Mouse (Mus musculus) fibroblast of lung, adult 2 months (primary cell): ENCODE results near the gene Ttc16.

ENCODE experiments used
- DNase-seq: peaks from one replicate; pipeline ENCODE4 v3.0.0-alpha.2; 2011; ENCODE audit warnings: low read depth

Gene Ttc16

DNA sequence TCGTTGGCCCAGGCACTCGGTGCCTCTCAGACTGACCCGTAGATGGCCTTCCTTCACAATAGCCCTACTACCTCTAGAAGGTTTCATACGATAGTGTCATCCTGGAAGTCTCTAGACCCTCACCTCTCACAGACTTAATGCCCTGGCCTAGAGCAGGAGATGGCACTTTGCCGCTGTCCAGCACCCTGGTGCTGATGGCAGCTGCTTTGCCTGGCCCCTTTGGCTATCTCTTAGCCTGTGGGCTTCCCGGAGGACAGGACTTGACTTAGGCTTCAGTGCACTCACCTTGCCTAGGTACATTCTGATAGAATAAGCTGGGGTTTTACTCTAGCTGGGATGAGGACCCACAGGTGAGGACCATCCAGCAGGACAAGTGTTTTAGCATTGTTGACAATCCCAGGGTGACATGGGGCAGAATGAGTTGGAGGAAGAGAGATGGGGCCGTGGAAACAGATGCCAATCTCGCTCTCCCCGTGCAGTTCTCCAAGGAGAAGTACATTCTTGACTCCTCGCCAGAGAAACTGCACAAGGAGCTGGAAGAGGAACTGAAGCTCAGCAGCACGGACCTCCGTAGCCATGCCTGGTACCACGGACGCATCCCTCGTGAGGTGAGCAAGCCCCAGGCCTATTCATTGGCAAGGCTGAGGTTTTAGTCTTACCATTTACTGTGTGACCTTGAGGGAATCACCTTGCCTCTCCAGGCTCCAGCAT lies 31.0 kb downstream of the Ttc16 start:
- no peak for DNase-seq

DNA sequence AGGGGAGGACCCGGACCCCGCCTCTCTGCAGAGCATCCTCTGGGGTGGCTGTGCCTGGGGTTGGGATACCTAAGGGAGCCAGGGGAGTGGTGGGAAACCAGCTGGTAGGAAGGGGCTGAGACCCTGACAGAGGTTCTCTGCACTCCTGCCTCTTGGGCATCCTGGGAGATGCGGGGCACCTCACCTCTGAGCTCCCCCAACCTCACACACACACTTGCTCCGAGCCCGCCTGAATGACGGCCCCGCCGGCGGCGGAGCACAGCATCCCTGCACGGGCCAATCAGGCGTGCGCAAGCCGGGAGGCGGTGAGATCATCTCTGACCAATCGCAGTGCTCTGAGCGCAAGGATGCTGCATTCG lies 33.3 kb downstream of the Ttc16 start:
- no peak for DNase-seq

DNA sequence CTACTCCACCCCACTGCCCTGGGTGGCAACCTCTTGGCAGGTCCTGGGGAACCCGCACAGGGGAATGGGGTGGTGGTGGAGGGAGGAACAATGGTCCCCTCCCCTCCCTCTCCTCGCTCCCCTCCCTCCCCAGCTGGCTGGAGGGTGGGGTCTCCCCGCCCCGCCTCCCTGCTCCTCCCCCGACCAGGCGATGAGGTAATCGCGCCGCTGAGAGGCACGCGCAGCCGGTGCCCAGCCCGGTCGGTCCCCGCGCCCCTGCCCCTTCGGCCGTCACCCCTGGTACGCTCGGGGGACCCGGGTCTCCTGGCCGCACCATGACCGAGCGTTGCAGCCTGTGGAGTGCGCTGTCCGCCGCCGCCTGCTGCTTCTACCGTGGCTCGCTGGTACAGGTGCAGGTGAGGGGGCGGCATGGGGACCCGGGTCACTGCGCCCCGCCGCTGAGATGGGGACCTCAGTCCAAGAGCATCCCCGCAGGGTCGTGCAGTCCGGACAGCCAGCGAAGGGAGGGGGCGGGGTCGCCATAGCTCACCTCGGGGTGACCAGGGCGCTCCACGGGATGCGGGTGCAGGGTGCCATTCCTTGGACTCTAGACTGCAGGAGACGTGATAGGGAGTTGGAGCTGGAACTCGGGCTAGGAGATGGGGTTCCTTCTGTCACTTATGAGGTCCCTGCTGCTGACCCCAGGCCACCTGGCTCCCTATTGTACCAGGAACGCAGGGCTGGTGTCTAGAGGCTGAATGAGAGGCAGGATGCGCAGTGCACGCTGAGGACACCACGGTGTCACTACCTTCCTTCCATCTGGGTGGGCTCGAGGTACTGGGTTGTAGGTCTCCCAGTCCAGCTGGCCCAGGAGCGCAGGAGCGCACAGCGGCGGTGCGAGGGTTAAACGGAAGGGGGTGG lies 33.9 kb downstream of the Ttc16 start:
- no peak for DNase-seq

DNA sequence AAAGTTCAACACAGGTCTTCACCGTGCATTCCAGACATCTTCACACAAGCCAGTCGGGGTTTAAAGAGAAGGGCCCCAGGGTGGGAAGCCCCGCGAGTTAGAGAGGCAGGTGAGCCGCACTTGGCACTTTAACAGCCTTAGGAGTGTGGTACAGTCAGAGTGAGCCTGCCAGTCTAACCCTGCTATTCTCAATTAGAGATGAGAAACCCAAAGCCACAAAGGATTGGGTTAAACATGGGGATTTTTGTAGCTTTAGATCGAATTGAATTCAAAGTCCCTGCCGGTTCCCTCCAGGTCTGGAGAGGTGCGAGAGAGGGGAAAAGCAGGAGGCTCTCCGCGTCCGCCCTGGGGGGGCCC lies 34.5 kb downstream of the Ttc16 start, which contains the start of gene 6330409D20Rik:
6330409D20Rik (minus strand) TSS at position 101 of the 357 bp plus-strand sequence.
- no peak for DNase-seq

DNA sequence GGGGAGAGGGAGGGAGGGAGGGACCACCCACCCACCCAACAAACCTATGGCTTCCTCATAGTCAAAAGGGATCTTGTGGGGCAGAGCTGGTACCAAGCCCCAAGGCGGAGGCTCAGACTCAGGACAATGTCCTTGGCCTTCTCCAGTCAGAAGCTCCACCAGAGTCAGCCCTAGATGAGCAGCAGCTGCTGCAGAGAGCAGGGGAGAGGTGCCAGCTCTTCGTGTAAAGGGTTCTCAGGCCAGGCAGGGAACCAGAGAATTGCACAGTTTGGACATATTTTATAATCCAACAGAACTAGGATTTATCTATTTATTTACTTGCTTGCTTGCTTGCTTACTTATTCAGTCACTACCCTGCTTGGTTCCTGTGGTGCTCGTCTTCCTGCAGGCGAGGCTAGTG lies 36.1 kb downstream of the Ttc16 start:
- no peak for DNase-seq

DNA sequence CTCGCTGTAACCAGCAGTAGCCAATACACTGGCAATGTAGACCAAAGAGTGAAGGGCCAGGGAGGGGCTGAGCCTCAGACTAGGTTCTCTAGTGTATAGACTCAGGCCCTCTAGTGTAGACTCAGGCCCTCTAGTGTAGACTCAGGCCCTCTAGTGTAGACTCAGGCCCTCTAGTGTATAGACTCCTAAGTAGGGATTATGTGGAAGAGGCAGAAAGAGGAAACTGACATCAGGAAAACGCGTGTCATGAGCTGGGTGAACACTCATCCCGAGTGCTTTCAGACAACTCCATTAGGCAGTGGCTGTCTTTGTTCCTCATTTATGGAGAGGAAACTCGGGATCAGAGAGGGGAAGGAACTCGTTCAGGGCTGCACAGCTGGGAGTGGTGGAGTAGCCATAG lies 38.4 kb downstream of the Ttc16 start:
- DNase-seq: no peak

DNA sequence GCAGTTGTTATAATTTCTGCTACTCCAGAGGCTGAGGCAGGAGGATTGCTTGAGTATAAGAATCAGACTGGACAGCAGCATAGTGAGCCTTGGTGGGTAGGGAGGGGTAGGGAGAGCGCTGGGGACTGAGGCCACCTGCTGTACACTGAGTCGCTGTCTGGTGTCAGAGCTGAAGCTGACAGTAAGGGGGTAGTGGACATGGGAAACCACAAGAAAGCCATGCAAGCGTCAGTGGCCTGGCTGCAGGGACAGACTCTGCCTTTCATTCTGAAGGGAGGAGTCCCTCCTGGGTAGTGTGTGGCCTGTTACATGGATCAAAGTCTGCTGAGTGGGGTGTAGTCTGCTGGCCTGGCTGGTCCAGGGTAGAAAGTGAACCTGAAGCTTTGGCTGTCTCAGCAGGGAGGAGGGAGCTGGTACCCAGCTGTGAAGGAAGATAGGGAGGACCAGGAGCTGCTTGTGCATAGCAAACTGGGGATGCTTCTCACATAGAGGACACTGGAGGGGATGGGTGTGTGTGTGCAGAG lies 39.1 kb downstream of the Ttc16 start:
- no peak for DNase-seq

DNA sequence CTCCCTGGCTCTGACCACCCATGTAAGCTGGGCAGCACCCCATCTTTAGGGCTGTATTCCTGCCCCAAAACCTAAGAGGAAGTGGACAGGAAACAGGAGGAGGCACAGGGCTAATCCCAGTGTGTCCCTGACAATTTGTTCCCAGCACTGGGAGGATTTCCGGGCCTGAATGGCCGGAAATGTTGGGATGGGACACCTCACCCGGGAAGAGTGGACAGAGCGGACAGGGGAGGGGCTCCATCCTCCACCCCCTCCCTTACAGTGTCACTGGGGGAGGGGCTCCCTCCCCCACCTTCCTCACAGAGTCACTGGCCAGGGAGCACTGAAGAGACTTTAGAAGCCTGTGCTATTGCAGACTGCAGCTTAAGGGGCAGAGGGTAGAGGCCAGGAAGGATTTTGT lies 40.5 kb downstream of the Ttc16 start:
- no peak for DNase-seq

DNA sequence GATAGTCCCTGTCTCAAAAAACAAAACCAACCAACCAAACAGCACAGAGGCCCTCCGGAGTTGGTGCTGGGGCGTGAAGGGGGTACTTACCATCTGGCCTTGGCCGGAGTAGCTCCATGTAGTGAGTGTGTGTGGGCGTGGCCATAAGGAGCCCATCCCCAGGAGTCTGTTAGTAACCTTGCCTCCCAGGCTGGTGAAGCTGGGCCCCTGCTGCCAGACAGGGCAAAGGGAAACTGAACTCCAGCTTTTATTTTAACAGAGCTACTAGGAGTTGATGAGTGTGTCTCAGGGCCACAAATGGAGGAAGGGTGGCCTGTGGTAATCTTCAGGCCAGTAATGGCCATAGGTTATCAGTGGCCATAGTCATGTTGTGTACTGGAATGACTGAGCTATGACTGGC lies 41.0 kb downstream of the Ttc16 start:
- no peak for DNase-seq

DNA sequence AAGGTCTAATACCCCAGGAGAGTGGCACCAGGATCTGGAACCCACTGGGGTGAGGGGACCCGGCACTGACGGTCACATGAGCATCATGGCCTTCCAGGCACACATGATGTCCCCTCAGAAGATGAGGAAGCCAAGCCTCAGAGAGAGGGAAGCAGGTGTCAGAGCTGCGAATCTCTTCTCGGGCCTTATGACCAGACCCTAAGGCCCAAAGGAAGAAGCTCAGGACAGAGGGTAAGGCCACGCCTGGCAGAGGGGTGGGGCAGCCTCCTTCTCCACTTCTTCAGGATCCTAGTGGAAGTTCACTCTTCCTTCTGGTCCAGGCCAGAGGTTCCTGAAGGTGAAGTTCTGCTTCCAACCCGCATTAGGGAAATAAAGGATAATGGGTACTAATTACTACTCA lies 42.7 kb downstream of the Ttc16 start:
- DNase-seq: no peak

DNA sequence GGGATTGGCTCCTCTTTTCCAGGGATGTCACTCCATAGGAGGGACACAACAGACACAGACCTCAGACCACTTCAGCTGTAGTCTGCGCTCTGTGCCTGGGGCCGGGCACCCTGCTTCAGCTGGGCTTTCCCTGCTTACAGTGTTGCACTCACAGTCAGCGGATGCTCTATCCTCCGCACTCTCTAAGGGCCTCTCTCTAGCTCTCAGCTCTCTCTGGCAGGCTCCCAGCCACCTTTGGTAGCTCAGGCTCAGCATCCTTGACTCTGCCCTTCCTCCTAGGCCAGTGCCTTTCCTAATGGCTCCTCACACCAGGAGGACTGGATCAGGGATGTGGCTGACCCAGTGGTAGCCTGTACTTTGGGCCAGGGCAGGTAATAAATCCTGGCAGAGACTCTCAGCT lies 43.5 kb downstream of the Ttc16 start:
- DNase-seq: no peak

DNA sequence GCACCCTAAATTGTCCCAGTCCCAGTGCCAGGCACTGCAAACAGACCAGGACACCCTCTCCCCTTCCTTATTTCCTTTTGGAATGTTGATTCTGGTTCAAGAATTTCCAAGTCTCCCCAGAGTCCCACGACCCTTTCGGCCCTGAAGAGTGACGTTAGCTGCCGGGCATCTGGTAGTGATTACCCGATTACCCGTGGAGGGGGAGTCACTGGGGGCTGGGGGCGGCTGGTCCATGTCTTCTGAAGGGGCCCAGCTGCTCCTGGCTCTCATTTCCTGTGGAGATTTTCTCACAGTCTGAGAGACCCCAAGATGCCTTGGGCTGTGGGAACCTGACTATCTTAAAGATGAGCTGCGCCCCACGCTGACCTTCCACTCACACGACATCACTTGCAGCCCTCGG lies 44.6 kb downstream of the Ttc16 start:
- no peak for DNase-seq

DNA sequence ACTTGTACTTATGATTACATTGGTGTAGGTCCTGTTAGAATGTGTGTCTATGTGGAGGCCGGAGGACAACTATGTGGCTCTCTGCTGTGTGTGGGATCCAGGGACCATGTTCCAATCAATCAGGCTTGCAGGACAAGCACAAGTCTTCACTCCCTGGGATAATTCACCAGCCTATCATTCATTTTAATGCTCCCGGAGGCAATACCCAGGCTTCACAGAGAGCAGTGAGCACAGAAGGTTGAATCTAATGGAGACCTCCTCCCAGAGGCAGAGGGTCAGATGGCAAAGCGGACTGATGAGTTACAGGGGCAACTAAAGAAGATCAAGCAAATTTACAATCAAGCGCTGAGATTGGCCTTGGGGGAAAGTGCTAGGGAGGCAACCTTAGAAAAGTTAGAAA lies 45.9 kb downstream of the Ttc16 start:
- DNase-seq: no peak

DNA sequence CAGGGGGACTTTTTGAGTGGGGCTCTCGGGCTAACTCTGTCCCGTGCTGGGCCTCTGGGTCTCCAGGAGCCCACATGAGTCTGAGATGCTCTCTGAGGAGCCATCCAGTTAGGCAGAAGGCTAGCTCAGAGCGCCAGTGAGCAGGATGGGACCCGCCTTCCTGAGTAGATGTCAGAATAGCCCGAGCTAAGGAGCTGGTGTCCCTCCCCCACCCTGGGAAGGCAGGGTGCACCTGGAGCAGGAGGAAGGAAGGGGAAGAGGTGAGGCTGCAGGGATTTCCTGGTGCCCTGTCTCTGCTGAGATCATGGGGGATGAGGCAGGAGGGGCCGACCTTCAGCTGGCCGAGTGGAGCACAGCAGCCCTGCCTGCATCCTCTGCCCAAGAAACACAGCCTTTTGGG lies 47.0 kb downstream of the Ttc16 start:
- DNase-seq: no peak

DNA sequence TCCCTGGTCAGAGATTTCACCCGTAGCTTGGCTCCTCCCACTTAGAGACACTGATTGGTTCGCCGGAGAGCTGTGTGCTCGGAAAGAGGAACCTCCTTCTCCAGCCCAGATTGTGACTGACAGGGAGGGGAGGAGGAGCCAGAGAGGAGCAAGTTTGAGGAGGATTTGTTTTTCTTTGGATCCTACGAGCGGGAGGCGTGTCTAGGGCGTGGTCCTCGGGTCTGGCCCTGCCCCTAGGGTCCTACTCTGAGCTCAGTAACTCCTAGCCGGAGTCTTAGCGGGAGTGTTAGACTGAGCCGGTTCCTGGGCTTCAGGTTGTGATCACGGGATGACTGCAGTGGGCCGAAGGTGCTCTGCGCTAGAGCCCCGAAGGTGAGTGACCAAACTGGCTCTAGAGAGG lies 48.0 kb downstream of the Ttc16 start:
- DNase-seq: peak; percentile 84

DNA sequence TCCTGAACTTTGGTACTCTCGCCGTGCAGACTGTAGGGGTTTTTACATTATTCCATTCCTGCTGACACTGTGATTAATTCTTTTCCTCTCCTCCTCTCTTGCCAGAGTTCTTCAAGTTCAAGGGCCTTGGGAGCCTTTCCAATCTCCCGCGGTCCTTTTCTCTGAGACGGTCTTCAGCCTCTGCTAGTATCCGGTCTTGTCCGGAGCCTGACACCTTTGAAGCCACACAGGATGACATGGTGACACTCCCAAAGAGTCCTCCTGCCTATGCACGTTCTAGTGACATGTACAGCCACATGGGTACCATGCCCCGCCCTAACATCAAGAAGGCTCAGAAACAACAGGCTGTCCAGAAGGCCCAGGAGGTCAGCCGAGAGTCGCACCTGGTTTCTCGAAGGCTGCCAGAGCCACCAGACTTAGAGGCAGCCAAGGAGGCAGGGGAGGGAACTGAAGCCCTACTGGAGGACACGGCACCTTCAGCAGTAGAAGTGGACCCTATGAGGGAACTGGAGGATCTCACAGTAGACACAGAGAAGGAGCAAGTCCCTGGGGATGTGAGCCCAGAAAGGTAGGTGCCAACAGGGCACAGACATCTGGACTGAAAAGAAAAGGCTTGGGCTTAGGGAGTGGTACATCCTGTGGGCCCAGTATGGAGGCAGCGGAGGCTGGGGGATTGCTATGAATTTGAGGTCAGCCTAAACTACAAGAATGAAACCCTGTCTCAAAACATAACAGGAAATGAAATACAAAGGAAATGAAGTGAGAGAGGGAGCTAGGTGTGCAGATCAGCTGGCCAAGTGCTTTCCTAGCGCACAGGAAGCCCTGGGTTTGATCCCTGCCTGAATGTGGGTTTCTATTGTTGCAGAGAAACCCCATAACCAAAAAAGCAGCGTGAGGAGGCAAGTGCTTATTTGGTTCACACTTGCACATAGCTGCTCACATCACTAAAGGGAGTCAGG lies 50.3 kb downstream of the Ttc16 start:
- no peak for DNase-seq

DNA sequence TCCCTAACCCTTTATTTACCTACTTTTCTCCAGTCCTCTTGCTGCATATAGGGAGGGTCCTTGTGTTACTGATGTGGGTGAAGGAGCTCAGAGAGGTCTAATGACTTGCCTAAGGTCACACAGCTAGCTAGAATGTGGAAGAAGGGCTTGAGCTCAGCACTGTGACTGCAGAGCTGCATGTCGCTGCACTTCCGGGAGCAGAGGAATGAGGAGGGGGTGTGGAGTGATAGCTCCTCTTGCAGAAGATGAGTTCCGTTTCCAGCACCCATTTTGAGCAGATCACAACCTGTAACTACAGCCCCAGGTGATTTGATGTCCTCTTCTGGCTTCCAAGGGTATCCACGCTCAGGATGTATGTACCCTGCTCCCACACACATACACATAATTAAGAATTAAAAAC lies 51.3 kb downstream of the Ttc16 start:
- DNase-seq: no peak

DNA sequence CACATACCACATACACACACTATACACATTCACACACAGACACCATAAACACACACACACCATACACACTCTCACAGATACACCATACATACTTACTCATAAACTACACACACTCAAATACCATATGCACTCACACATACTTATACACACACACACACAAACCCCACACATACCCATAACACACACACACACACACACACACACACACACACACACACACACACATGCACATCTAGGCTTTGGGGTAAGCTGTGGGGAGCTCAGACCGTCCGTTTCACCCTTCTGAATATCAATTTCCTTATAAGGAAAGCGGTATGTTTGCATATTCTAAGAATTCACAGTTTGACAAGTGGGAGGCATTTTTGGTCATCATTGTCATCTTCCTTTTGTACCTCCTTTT lies 52.9 kb downstream of the Ttc16 start:
- no peak for DNase-seq

DNA sequence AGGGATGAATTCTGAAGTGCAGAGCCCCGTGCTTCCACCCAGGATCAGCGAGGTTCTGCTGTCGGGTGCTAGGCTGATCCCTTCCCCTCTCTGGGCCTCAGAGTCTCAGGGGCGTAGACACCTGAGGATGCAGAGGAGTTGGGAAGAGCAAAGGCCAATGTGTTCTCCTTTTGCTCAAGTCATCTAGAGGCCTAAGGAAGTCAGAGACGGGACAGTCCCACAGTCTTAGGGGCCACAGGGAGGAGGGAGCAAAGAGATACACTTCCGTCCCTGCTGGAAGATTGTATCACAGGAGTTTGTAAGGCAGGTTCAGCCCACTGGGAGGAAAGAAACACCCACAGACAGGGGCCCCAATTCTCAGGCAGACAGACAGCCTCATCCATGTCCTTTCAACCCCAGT lies 53.4 kb downstream of the Ttc16 start:
- no peak for DNase-seq

DNA sequence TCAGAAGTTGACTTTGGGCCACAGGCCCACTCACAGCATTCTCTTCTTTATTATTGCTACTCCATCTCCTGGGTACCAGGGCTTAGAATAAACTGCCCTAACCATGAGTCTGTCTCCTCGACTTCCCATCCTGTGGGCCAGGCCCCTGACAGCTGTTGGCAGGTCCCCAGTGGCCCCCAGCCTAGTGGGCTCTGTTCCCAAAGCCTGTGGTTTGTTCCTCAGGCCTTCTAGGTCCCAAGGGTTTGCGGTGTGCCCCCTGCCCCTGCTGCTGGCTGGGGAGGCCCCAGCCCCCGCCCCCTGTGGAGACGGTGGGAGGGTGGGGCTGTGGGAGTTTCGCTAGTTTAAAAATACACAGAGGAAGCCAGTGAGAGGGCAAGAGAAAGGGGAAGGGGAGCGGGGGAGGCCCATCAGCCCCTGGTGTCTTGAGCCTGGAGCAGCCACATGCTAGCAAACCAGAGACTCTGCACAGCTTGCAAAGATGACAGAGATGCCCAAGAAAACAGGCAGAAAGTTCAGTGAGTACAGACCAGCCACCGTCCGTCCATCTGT lies 54.7 kb downstream of the Ttc16 start, which contains the start of gene Sh2d3c:
Sh2d3c (plus strand) TSS at position 375 of the 549 bp plus-strand sequence.
- peak; percentile 39 for DNase-seq

DNA sequence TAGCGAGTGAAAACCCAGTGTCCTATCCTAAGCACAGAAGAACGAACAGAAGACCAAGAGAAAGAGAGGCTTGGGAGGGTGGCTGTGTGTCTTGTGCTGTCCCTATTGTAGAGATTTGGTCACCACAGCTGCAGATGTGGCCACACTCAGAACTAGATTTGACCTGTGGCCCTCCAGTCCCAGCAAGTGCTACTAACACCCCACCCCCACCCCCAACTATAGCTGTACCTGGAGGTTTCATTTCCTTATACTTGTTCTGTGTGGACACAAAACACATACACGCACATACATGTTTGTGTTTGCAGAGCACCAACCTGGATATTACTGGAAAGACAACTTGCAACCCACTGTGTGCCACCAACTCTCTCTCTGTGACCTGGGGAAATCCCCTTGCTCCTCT lies 55.4 kb downstream of the Ttc16 start:
- no peak for DNase-seq

DNA sequence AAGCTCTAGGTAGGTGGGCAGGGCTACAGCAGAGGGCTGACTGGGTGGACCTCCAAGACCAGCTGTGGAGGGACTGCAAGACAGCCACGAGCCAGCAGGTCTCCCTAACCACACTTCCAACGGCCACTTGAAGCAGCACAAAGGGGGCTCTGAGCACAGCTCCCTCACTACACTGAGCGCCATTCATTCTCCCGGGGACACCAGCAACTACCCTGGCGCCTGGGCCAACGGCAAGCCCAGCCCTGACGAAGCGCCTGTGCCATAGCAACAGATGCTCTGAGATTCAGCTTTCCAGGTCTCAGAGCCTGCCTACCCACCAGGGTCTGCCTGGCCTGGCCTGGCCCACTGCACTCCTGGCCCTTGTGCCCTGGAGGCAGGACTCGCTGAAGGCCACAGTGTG lies 56.7 kb downstream of the Ttc16 start:
- no peak for DNase-seq
